Mouse (Mus musculus) urinary bladder, adult 18-20 months (tissue): ENCODE data around the gene Pou5f1.
A peak's percentile ranks its signal among the peaks of the same experiment; 100 is the strongest.

Experiments
- DNase-seq, 2 experiments: peaks; one replicate each; pipeline ENCODE4 v3.0.0; 2022; ENCODE audit warnings: low spot score in 2 of 2, mixed read lengths in 2 of 2

Pou5f1 gene

DNA sequence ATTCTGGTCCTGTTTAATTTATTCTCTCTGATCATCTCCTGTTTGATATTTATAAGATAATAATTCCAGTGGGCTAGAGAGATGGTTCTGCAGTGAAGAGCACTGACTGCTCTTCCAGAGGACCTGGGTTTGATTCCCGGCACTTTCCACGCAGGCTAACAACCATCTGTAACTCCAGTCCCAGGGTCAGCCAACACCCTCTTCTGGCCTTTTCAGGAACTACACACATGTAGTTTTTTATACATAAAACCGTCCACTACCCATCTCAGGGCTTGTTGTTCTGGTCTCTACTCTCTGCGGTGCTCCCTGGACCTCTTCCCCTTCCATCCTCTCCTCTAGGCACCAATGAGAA is 44.3 kb downstream of the Pou5f1 start:
- no peak for DNase-seq

- DNase-seq: no peak
Observed at GRCm38 (mm10) chr17:35550871-35551270, 45.1 kb downstream of the Pou5f1 start.

- no peak for DNase-seq
Observed at GRCm38 (mm10) chr17:35551881-35552414, 46.1 kb downstream of the Pou5f1 start, which contains the start of gene Cdsn. Gene Cdsn, plus strand, starts transcription at chr17:35552128.

DNA sequence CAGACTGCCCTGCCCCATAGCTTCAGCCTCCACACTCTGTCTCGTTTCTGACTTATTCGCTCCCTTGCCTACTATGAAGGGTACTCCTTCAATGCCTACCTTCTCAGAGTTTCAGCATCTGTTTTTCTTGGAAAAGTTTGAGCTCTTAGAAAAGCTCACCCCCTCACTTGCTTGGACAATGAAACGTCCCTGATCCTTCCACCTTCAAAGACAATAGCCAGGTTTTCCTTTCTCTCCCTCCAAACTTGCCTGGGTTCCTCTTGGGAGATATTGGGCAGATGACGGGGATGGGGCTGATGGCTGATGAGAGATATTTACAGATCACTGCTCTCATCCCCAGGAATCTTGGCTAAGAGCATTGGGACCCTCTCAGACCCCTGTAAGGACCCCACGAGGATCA is 48.5 kb downstream of the Pou5f1 start:
- no peak for DNase-seq

GRCm38 (mm10) chr17:35554761-35555397 is 49.1 kb downstream of the Pou5f1 start:
- no peak for DNase-seq

- no peak for DNase-seq
Observed at GRCm38 (mm10) chr17:35556186-35556765, 50.5 kb downstream of the Pou5f1 start.

DNA sequence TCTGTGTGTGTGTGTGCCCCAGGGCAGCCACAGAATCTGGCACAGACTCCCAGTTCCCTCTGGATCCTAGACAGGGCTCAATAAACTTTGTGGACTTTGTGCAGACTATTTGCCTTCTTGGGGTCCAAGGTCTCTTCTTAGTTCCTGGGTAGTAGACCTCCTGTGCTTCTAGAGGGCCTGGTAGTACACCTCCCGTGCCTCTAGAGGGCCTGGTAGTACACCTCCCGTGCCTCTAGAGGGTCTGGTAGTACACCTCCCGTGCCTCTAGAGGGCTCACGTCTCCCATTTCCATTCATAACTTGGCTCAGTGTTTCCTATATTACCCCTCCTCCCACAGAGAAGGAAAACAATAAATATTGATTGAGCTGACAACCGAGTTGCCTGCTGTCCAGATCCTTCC is 51.0 kb downstream of the Pou5f1 start:
- DNase-seq: peak in 1 of 2 experiments; percentile 32

DNA sequence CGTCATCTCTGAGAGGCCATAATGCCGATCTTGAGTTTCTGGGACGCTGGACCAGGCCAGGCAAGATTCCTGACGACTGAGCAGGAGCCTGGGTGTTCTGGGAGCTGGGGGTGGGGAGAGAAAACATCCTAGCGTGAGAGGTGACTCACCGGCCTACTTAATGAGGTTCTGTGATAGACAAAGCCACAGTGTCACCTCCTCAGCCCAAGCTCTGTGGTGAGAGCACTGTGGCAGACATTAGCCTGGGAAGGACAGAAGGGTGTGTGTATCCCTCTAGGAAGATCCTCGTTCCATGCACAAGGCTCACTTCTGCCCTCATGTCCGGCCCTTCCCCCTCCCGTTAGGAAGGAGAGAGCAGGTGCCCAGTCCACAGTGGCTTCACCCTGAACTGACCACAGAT is 51.5 kb downstream of the Pou5f1 start:
- peak; percentile 26 to 41 for DNase-seq

DNA sequence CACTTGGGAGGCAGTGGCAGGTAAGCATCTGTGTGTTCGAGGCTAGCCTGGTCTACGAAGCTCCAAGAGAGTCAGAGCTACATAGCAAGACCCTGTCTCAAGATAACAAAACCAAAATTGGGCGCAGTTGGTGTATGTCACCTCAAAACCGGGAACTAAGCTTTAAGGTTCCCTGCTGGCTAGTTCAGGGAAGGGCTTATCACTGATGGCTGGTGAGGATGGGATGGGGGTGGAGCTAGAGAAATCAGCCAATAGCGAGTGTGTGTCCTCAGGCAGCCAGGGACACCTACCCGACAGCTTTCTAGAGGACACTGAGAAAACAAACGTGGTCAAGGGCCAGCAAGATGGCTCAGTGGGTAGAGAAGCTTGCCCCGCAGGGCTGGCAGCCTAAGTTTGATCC is 52.4 kb downstream of the Pou5f1 start:
- no peak for DNase-seq
